Mouse (Mus musculus) heart, postnatal 10 days (tissue): ENCODE measurements around the gene Ankdd1b. TPM values are rescaled to one million over a fixed set of nuclear protein-coding genes. Genes with fewer than 3 reads are reported as not detected.

ENCODE experiments used
- DNase-seq, 2 experiments: peaks; one replicate each; pipeline ENCODE4 v3.0.0; 2021
- intact Hi-C: fragments of 180-260 bp; cut with DNase I; formaldehyde crosslinking; loops from one replicate; pipeline ENCODE4 v1.15.1; 2025
- total RNA-seq, 2 experiments: library from RNA; stranded (reverse); gene quantifications; 2 replicates each; pipeline ENCODE4 v1.2.3; 2021

The Ankdd1b gene
- total RNA-seq, 2 experiments from 2014 or later, result 0.41 to 0.97 TPM

DNA sequence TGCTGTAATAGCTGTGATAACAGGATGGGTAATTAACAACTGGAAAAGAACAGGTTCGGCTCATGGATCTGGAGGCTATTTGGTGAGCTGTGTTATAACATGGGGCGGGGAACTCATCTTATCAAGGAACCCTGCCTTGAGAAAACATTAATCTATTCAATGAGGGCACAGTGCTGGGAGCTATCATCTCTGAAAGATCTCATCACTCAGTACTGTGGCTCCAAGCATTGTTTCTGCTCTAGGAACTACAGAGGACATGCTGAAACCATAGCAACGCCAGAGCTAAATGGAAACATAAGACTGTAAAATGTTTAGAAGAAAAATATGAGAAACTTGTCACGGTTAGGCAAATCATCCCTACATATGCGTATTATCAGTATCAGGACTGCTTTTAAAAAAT lies 13.0 kb downstream of the Ankdd1b start:
- no peak for DNase-seq
- intact Hi-C loops, result no loop called here

- DNase-seq, result no peak
- intact Hi-C loops, result no loop called here
Observed at GRCm38 (mm10) chr13:96457566-96457965, 13.4 kb downstream of the Ankdd1b start.

DNA sequence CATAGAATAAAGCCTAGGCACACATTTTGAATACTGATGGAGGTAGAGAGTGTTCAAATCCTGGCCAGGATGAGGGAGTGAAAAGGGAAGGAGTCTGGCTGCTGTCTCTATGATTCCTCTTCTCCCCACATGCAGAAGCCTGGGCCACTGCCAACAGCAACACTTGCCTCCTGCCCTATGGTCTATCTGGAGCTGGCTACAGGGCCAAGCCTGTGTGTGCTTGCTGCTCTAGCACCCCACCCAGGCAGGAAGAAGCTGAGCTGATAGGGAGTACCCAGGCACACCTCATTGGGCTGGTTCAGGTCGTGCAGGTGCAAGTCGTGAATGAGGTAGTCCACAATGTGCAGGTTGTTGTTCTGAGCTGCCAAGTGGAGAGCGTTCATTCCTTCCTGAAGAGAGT lies 16.7 kb downstream of the Ankdd1b start:
- DNase-seq, result peak; percentile 37 to 39
- intact Hi-C loops, result no loop called here

GRCm38 (mm10) chr13:96452621-96453020 lies 18.4 kb downstream of the Ankdd1b start:
- intact Hi-C loops, result no loop called here
- DNase-seq, result no peak

DNA sequence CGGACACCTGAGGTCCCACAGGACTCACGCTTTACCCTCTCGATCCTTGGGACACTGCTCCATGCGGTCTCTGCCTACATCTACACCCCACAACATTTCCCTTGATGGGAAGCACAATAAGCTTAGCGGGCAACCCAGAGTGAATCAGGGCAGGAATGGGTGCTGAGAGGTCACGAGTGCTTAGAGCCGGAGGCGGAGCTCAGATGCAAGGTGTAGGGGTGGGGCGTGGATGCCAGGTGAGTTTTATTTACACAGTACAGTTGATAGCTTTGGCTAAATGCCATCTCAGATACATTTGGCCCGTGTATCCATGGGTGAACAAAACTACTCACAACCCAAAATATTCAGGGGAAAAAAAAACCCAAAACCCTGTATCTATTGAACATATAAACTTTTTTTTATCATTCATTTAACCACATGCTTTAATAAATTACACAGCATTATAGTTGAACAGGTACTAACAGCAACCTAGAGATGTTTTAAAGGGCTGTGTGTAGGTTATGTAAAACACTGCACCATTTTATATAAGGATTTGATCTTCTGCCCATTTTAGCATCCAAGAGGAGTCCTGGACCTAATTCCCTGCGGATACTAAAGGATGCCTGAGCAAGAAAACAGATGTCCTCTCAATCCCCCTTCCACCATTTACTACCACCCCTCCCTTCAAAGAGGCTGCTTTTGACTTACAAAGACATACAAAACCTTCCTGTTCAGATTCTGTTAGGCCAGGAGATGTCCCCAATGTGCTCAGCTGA lies 19.4 kb downstream of the Ankdd1b start:
- no peak for DNase-seq
- intact Hi-C loops, result no loop called here

GRCm38 (mm10) chr13:96450869-96451268 lies 20.1 kb downstream of the Ankdd1b start:
- intact Hi-C loops, result no loop called here
- DNase-seq, result peak; percentile 47 to 64

DNA sequence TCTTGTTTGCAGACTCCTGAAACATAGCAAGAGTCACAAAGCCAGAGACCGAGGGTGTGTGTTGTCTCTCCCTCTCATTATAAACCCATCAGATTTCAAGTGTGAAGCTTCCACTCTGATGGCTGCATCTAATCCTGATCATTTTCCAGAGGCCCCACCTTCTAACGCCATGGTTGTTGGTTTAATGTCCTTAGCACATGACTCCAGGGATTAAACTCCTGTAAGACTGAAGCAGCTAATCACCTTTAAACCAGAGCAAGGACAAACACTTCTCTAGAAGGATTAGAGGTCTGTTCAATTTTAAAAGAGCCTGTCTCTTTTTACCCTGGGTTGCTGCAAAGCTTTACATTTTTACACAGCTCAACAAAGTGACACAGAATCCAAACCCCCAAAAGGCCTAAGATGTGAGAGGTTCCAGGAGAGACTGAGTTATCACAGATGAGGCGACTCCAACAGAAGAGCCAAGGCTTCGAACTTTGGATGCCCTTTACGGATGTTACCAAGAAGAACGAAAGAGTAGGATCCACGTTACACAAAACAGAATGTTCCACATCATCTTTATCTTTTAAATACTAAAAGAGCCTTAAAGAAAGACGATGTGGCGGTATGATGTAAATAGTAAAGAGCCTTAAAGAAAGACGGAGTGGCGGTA lies 20.7 kb downstream of the Ankdd1b start:
- intact Hi-C loops, result no loop called here
- no peak for DNase-seq

- intact Hi-C loops, result no loop called here
- DNase-seq, result no peak
Observed at GRCm38 (mm10) chr13:96440436-96440835, 30.6 kb downstream of the Ankdd1b start.

GRCm38 (mm10) chr13:96436921-96437320 lies 34.1 kb downstream of the Ankdd1b start:
- DNase-seq, result no peak
- intact Hi-C loops, result loop anchor here (10.0 kb wide), 1 partner anchor 68 kb away; no protein-coding TSS in a partner anchor

GRCm38 (mm10) chr13:96435793-96436192 lies 35.2 kb downstream of the Ankdd1b start:
- intact Hi-C loops, result loop anchor here (10.0 kb wide), 1 partner anchor 69 kb away; no protein-coding TSS in a partner anchor
- peak; percentile 47 to 62 for DNase-seq

DNA sequence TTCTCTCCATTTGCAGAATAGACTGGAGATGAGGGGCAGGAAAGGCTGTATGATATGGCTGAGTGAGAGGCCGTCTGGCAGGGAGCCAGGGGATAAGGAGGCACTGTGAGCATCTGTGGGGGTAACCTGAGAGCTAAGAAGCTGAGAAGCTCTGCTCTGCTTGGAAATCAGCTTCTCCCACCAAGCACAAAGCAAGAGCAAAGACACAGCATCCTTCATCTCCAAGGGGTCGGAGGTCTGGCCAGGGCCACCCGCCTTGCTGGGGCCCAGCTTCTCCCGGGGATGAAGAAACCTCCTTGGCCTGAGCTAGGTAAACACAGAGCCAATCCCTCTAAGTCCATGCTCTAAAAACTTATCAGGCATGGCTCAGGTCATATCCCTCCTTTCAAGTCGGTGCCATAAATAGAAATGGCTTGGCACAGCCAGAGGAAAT lies 36.1 kb downstream of the Ankdd1b start:
- peak; percentile 31 to 39 for DNase-seq
- intact Hi-C loops, result loop anchor here (5.0 to 10.0 kb wide), 2 partner anchors 70 to 107 kb away; partner anchors contain the start of genes Col4a3bp and Polk

- intact Hi-C loops, result loop anchor here (5.0 to 10.0 kb wide), 2 partner anchors 71 to 109 kb away; partner anchors contain the start of genes Col4a3bp and Polk
Observed at GRCm38 (mm10) chr13:96433648-96434190, 37.3 kb downstream of the Ankdd1b start.

GRCm38 (mm10) chr13:96433041-96433440 lies 38.0 kb downstream of the Ankdd1b start:
- DNase-seq, result no peak
- intact Hi-C loops, result loop anchor here (5.0 to 10.0 kb wide), 2 partner anchors 72 to 109 kb away; partner anchors contain the start of genes Col4a3bp and Polk

More at GRCm38 (mm10) chr13:96433648-96434190, 37.3 kb downstream of the Ankdd1b start:
- DNase-seq, result peak in 1 of 2 experiments; percentile 30

- no peak for DNase-seq
- intact Hi-C loops, result loop anchor here (5.0 to 10.0 kb wide), 2 partner anchors 72 to 110 kb away; partner anchors contain the start of genes Col4a3bp and Polk
Observed at GRCm38 (mm10) chr13:96432376-96432811, 38.6 kb downstream of the Ankdd1b start.

DNA sequence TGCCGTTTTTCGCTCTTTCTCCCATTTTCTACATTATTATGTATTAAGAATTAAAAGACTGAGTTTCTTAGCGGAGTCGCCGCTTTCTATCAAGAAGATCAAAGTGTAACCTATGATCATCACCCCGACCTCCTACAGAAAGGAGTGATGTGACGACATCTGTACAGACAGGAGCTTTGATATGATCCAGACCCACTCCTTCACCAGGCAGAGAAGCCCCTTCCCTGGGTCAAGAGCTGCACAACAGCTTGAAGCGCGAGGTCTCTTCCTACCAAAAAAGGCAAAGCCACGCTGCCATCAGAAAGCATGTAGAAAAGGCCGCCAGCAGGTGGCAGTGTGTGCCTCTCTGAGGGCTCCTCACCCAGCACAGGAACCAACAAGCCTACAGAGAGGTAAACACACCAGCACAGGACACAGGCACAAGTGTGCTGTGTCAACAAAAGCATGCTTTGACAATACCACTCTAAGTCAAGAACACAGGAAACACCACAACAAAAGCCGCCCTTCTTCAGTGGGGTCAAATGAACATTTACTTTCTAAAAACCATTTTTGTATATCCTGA lies 39.3 kb downstream of the Ankdd1b start:
- intact Hi-C loops, result loop anchor here (1.0 to 10.0 kb wide), 3 partner anchors 73 to 162 kb away; partner anchors contain the start of genes Col4a3bp and Polk

GRCm38 (mm10) chr13:96428531-96428930 lies 42.5 kb downstream of the Ankdd1b start:
- intact Hi-C loops, result no loop called here
- peak in 1 of 2 experiments; percentile 42 for DNase-seq

More for the DNA sequence above, 39.3 kb downstream of the Ankdd1b start:
- DNase-seq, result peak; percentile 90 to 95

DNA sequence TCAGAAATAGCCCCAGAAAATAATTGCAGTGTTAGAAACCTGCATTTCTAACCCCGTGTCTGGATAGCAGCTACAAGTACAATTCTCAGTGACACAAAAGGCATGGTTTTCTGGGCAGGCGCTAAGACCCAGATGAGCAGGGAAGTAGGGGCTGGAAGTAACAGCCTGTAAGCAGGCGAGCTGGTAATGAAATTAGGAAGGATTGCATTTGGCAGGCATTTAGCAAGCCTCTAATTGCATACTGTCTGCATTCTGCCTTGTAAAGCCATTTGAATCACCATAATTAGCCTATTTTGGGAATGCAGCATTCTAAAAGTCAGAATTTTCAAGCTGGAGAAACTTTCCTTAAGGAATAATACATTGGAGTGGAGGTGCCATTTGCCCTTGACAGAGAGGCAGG lies 45.0 kb downstream of the Ankdd1b start:
- intact Hi-C loops, result no loop called here
- no peak for DNase-seq

DNA sequence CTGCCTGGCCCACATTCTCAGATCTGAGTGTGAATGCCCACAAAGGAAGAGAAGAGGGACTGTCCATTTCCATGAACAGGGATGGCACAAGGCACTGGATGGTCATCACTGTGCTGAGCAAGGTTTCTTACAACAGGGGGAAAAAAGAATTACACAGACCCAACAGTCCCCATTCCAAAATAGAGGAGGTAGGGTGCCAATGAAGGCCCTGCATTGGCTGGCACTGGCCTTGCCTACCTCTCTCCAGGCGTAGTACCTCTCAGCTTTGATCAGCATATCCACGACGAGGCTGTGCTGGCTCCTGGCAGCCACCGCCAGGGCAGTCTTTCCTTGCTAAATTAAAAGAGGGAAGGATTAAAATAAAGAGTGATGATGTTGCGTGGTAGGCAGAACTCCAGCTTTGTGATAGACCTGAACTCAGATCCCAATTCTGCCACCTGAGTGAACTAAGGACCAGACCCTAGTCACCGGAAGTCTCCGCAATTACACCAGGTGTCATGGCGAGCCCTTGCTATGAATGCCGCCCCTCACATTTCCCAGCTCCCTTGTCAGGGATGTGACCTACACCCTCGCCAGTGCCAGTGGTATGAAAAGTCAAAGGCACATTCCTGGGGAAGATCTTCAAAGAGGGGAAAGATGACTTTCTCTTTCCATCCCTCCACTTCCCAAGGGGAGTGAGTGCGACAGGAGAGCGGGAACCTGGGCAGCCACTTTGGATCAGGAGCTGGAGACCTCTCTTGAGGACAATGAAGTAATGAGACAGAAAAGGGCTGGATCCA lies 46.3 kb downstream of the Ankdd1b start:
- intact Hi-C loops, result no loop called here
- no peak for DNase-seq

DNA sequence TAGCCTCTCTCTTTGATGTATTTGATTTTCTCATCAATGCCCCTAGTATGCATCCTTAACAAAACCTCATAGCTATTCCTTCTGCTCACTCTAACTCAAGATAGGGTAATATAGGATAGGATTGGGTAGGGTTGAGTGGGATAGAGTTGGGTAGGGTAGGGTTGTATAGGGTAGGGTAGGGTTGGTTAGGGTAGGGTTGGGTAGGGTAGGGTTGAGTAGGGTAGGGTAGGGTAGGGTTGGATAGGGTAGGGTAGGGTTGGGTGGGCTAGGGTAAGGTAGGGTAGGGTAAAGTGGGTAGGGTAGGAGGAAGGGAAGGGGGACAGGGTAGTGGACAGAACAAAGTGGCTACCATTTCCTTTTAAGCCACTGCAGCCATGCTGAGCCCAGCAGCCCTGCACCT lies 49.8 kb downstream of the Ankdd1b start:
- DNase-seq, result no peak
- intact Hi-C loops, result no loop called here

DNA sequence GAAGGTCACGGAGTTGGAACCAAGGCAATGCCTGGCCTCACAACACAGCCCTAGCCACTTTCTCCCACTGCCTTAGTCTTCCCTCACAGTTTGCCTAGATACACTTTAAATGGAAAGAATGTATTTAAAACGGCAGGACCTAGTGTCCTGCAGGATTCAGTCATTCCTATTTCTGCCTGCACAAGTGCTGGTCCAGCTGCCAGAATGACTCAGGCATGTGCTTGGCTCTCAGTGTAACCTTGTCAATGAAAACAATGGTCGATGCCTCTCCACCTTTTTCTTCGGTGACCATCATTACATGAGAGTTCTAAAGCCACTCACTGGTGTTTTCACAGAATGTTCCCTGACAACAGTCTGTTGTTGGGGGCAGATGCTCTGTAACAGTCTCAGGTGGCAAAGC lies 52.5 kb downstream of the Ankdd1b start:
- peak; percentile 41 to 42 for DNase-seq
- intact Hi-C loops, result no loop called here
